Mouse (Mus musculus): ENCODE data around the gene Gpr35. TPM values are rescaled to one million over a fixed set of nuclear protein-coding genes. Genes with fewer than 3 reads are reported as not detected.

The Gpr35 gene
- 5.8 and 12.5 TPM in 2 replicates for polyA plus RNA-seq (2012; ENCODE audit: low replicate concordance)

GRCm38 (mm10) chr1:92950607-92951006, at the start of gene Gpr35:
TSS of gene Gpr35 (plus strand) at chr1:92950865.

GRCm38 (mm10) chr1:92902786-92903185, 47.9 kb upstream of the Gpr35 start, which contains the start of gene Ankmy1:
TSS of gene Ankmy1 (minus strand) at chr1:92902906.

GRCm38 (mm10) chr1:92906779-92907631, 43.7 kb upstream of the Gpr35 start, which contains the start of gene Dusp28:
TSS of gene Dusp28 (plus strand) at chr1:92906981.

GRCm38 (mm10) chr1:92910239-92910885, 40.3 kb upstream of the Gpr35 start, which contains the start of gene Rnpepl1:
TSS of gene Rnpepl1 (plus strand) at chr1:92910783.

GRCm38 (mm10) chr1:92934182-92934827, 16.4 kb upstream of the Gpr35 start, which contains the start of gene Capn10:
TSS of gene Capn10 (plus strand) at chr1:92934376.

GRCm38 (mm10) chr1:93006061-93006460, 55.4 kb downstream of the Gpr35 start, which contains the start of gene Aqp12:
TSS of gene Aqp12 (plus strand) at chr1:93006334.

Other genes starting within 250 kb of the Gpr35 start
- gene Gpc1, start 119.2 kb upstream of the Gpr35 start, polyA plus RNA-seq (2012; ENCODE audit: low replicate concordance): 11.9 and 27.8 TPM in 2 replicates
- 0.30 and 0.40 TPM in 2 replicates for gene Ankmy1, start 48.0 kb upstream of the Gpr35 start, polyA plus RNA-seq (2012; ENCODE audit: low replicate concordance)
- 14.8 TPM in 2 replicates for gene Dusp28, start 43.9 kb upstream of the Gpr35 start, polyA plus RNA-seq (2012; ENCODE audit: low replicate concordance)
- 264 and 516 TPM in 2 replicates for gene Rnpepl1, start 40.1 kb upstream of the Gpr35 start, polyA plus RNA-seq (2012; ENCODE audit: low replicate concordance)
- 13.9 and 21.5 TPM in 2 replicates for gene Capn10, start 16.5 kb upstream of the Gpr35 start, polyA plus RNA-seq (2012; ENCODE audit: low replicate concordance)
- not detected in 2 replicates for gene Aqp12, start 55.5 kb downstream of the Gpr35 start, polyA plus RNA-seq (2012; ENCODE audit: low replicate concordance)
- 0.19 and 0.28 TPM in 2 replicates for gene Kif1a, start 151.1 kb downstream of the Gpr35 start, polyA plus RNA-seq (2012; ENCODE audit: low replicate concordance)
- gene Agxt, start 184.4 kb downstream of the Gpr35 start, polyA plus RNA-seq (2012; ENCODE audit: low replicate concordance): not detected in 2 replicates
- not detected in 2 replicates for gene 2310007B03Rik, start 210.1 kb downstream of the Gpr35 start, polyA plus RNA-seq (2012; ENCODE audit: low replicate concordance)
- gene Crocc2, start 217.9 kb downstream of the Gpr35 start, polyA plus RNA-seq (2012; ENCODE audit: low replicate concordance): 0.02 TPM in 2 replicates